Mouse (Mus musculus) midbrain, embryonic 15.5 days (tissue): ENCODE results near the gene Retreg1. TPM values are rescaled to one million over a fixed set of nuclear protein-coding genes. Genes with fewer than 3 reads are reported as not detected.

Experiments used
- ATAC-seq: fragments of 200-750 bp; cut with Nextera tagmentation; replicated peaks from 2 replicates; pipeline ENCODE4 v1.8.0; 2017; ENCODE audit warnings: moderate TSS enrichment
- H3K27ac ChIP-seq: fragments of 300-500 bp; sonication (generic); 2 replicates; pipeline ENCODE4 v1.5.1; 2015; ENCODE audit warnings: mild to moderate bottlenecking, inconsistent platforms
- H3K27me3 ChIP-seq: fragments of 300-500 bp; sonication (generic); replicated peaks from 2 replicates; pipeline ENCODE4 v1.6.1; 2015; ENCODE audit warnings: inconsistent platforms
- H3K36me3 ChIP-seq: fragments of 300-500 bp; sonication (generic); replicated peaks from 2 replicates; pipeline ENCODE4 v1.6.1; 2015; ENCODE audit warnings: inconsistent platforms
- H3K4me1 ChIP-seq: fragments of 300-500 bp; sonication (generic); 2 replicates; pipeline ENCODE4 v1.6.1; 2015; ENCODE audit warnings: inconsistent platforms
- H3K4me2 ChIP-seq: fragments of 300-500 bp; sonication (generic); 2 replicates; pipeline ENCODE4 v1.6.1; 2015; ENCODE audit warnings: inconsistent platforms, mild to moderate bottlenecking, moderate library complexity
- H3K4me3 ChIP-seq: fragments of 300-500 bp; sonication (generic); 2 replicates; pipeline ENCODE4 v1.5.1; 2015; ENCODE audit warnings: mild to moderate bottlenecking, inconsistent platforms
- H3K9ac ChIP-seq: fragments of 300-500 bp; sonication (generic); 2 replicates; pipeline ENCODE4 v1.6.1; 2015; ENCODE audit warnings: mild to moderate bottlenecking, inconsistent platforms
- H3K9me3 ChIP-seq: fragments of 300-500 bp; sonication (generic); 2 replicates; pipeline ENCODE4 v1.6.1; 2016; ENCODE audit warnings: inconsistent platforms
- WGBS: fragments of 180-500 bp; shearing (Covaris S2); methylation state at CpG from one replicate; pipeline ENCODE4 v1.1.7; 2015; ENCODE audit warnings: mixed read lengths; 5-methylcytosine and 5-hydroxymethylcytosine counted together
- polyA plus RNA-seq: library from polyadenylated mRNA; unstranded; fragments of >200 nt; fragmentation: Nextera tagmentation; extraction: Ambion mirVana; gene quantifications from 2 replicates; pipeline ENCODE4 v1.2.1, GENCODE M21; 2015

Retreg1 gene
- polyA plus RNA-seq, 1 experiment from 2014 or later = 12.6 TPM

- WGBS = 92% methylated on average over 4 of the region's 4 CpGs
These were observed 71.2 kb downstream of the Retreg1 start for GRCm38 (mm10) chr15:25914160-25914559.

GRCm38 (mm10) chr15:25915013-25915412 is 72.0 kb downstream of the Retreg1 start:
- no peak overlapping the region for H3K9ac ChIP-seq
- H3K27ac ChIP-seq = 0 out of 2 replicates have a peak overlapping the region, but pooled peaks have one; percentile 33
- ATAC-seq = no peak
- H3K4me3 ChIP-seq = no peak overlapping the region
- peaks cover 20% of the 10 kb centered on the region for H3K4me1 ChIP-seq
- H3K27me3 ChIP-seq = no peaks in the 10 kb centered on the region
- H3K9me3 ChIP-seq = no peaks in the 10 kb centered on the region
- no peak overlapping the region for H3K4me2 ChIP-seq
- H3K36me3 ChIP-seq = no peaks in the 10 kb centered on the region
- WGBS = 50% methylated on average over 10 of the region's 10 CpGs

More at GRCm38 (mm10) chr15:25914160-25914559, 71.2 kb downstream of the Retreg1 start:
- Histone ChIP-seq H3K9ac (no peak overlapping the region), H3K36me3 (no peaks in the 10 kb centered on the region), H3K27ac (no peak overlapping the region), H3K9me3 (no peaks in the 10 kb centered on the region), H3K4me1 (peaks cover 20% of the 10 kb centered on the region), H3K4me3 (no peak overlapping the region), H3K27me3 (no peaks in the 10 kb centered on the region), H3K4me2 (no peak overlapping the region)
- no peak for ATAC-seq

GRCm38 (mm10) chr15:25915574-25916205 is 72.7 kb downstream of the Retreg1 start:
- Histone ChIP-seq H3K36me3 (no peaks in the 10 kb centered on the region), H3K9me3 (no peaks in the 10 kb centered on the region)

GRCm38 (mm10) chr15:25916252-25916651 is 73.3 kb downstream of the Retreg1 start:
- peaks cover 13% of the 10 kb centered on the region for H3K4me1 ChIP-seq
- no peaks in the 10 kb centered on the region for H3K36me3 ChIP-seq
- no peak overlapping the region for H3K9ac ChIP-seq
- no peaks in the 10 kb centered on the region for H3K27me3 ChIP-seq
- ATAC-seq = peak; percentile 18; the same call in 1 of the 2 replicates
- no peaks in the 10 kb centered on the region for H3K9me3 ChIP-seq
- 57% methylated on average over 2 of the region's 2 CpGs for WGBS
- no peak overlapping the region for H3K4me2 ChIP-seq
- no peak overlapping the region for H3K4me3 ChIP-seq
- peak overlapping the region; percentile 33; the same call in 1 of the 2 replicates for H3K27ac ChIP-seq

More at GRCm38 (mm10) chr15:25915574-25916205, 72.7 kb downstream of the Retreg1 start:
- Histone ChIP-seq H3K9ac (no peak overlapping the region), H3K4me3 (no peak overlapping the region), H3K27me3 (no peaks in the 10 kb centered on the region), H3K4me2 (no peak overlapping the region), H3K27ac (peak overlapping the region; percentile 33), H3K4me1 (peaks cover 14% of the 10 kb centered on the region)
- WGBS = 35% methylated on average over 11 of the region's 11 CpGs
- ATAC-seq = peak; percentile 67

- H3K4me3 ChIP-seq = no peak overlapping the region
- WGBS = 96% methylated on average over 7 of the region's 7 CpGs
- no peaks in the 10 kb centered on the region for H3K9me3 ChIP-seq
- H3K27me3 ChIP-seq = no peaks in the 10 kb centered on the region
- H3K9ac ChIP-seq = no peak overlapping the region
- no peaks in the 10 kb centered on the region for H3K36me3 ChIP-seq
- no peak overlapping the region for H3K4me2 ChIP-seq
- H3K27ac ChIP-seq = no peak overlapping the region
- peaks cover 13% of the 10 kb centered on the region for H3K4me1 ChIP-seq
- ATAC-seq = no peak
These were observed 75.7 kb downstream of the Retreg1 start for GRCm38 (mm10) chr15:25918641-25919040.

- Histone ChIP-seq H3K36me3 (no peaks in the 10 kb centered on the region), H3K4me3 (no peak overlapping the region), H3K4me1 (peaks cover 12% of the 10 kb centered on the region), H3K27ac (no peak overlapping the region), H3K9me3 (no peaks in the 10 kb centered on the region), H3K27me3 (no peaks in the 10 kb centered on the region), H3K4me2 (no peak overlapping the region), H3K9ac (no peak overlapping the region)
- ATAC-seq = no peak
- 81% methylated on average over 4 of the region's 4 CpGs for WGBS
These were observed 77.0 kb downstream of the Retreg1 start for GRCm38 (mm10) chr15:25919995-25920394.

GRCm38 (mm10) chr15:25920886-25921285 is 77.9 kb downstream of the Retreg1 start:
- Histone ChIP-seq H3K27me3 (no peaks in the 10 kb centered on the region), H3K4me3 (no peak overlapping the region), H3K4me2 (no peak overlapping the region), H3K36me3 (no peaks in the 10 kb centered on the region), H3K27ac (no peak overlapping the region), H3K9me3 (no peaks in the 10 kb centered on the region), H3K4me1 (peaks cover 3% of the 10 kb centered on the region), H3K9ac (no peak overlapping the region)
- no peak for ATAC-seq
- 95% methylated on average over 6 of the region's 6 CpGs for WGBS

GRCm38 (mm10) chr15:25922007-25922406 is 79.0 kb downstream of the Retreg1 start:
- Histone ChIP-seq H3K4me2 (no peak overlapping the region), H3K36me3 (no peaks in the 10 kb centered on the region), H3K4me1 (no peaks in the 10 kb centered on the region), H3K27me3 (no peaks in the 10 kb centered on the region), H3K9ac (no peak overlapping the region), H3K4me3 (no peak overlapping the region), H3K9me3 (no peaks in the 10 kb centered on the region), H3K27ac (no peak overlapping the region)
- no peak for ATAC-seq
- 81% methylated on average over 2 of the region's 2 CpGs for WGBS

- no peak overlapping the region for H3K27ac ChIP-seq
- no peak overlapping the region for H3K4me3 ChIP-seq
- 80% methylated on average over 8 of the region's 8 CpGs for WGBS
- H3K9me3 ChIP-seq = no peaks in the 10 kb centered on the region
- no peaks in the 10 kb centered on the region for H3K36me3 ChIP-seq
- H3K9ac ChIP-seq = no peak overlapping the region
- no peak for ATAC-seq
- no peaks in the 10 kb centered on the region for H3K27me3 ChIP-seq
- no peaks in the 10 kb centered on the region for H3K4me1 ChIP-seq
- no peak overlapping the region for H3K4me2 ChIP-seq
These were observed 80.9 kb downstream of the Retreg1 start for GRCm38 (mm10) chr15:25923916-25924315.

- H3K36me3 ChIP-seq = no peaks in the 10 kb centered on the region
- H3K4me2 ChIP-seq = no peak overlapping the region
- no peak overlapping the region for H3K9ac ChIP-seq
- no peak overlapping the region for H3K4me3 ChIP-seq
- over 99% methylated on average over 4 of the region's 4 CpGs for WGBS
- no peaks in the 10 kb centered on the region for H3K4me1 ChIP-seq
- no peak overlapping the region for H3K27ac ChIP-seq
- no peak for ATAC-seq
- H3K9me3 ChIP-seq = no peaks in the 10 kb centered on the region
- no peaks in the 10 kb centered on the region for H3K27me3 ChIP-seq
These were observed 83.2 kb downstream of the Retreg1 start for GRCm38 (mm10) chr15:25926171-25926570.

GRCm38 (mm10) chr15:25927106-25927505 is 84.1 kb downstream of the Retreg1 start:
- Histone ChIP-seq H3K4me2 (no peak overlapping the region), H3K9me3 (no peaks in the 10 kb centered on the region), H3K27me3 (no peaks in the 10 kb centered on the region), H3K36me3 (no peaks in the 10 kb centered on the region), H3K9ac (no peak overlapping the region), H3K27ac (no peak overlapping the region), H3K4me1 (no peaks in the 10 kb centered on the region), H3K4me3 (no peak overlapping the region)
- WGBS = 94% methylated on average over 14 of the region's 14 CpGs
- no peak for ATAC-seq

- Histone ChIP-seq H3K9ac (no peak overlapping the region), H3K4me3 (no peak overlapping the region), H3K9me3 (no peaks in the 10 kb centered on the region), H3K4me1 (no peaks in the 10 kb centered on the region), H3K27me3 (no peaks in the 10 kb centered on the region), H3K4me2 (no peak overlapping the region), H3K27ac (no peak overlapping the region), H3K36me3 (no peaks in the 10 kb centered on the region)
- no peak for ATAC-seq
- WGBS = 91% methylated on average over 8 of the region's 8 CpGs
These were observed 85.0 kb downstream of the Retreg1 start for GRCm38 (mm10) chr15:25928001-25928400.

GRCm38 (mm10) chr15:25928831-25929230 is 85.9 kb downstream of the Retreg1 start:
- H3K9me3 ChIP-seq = no peaks in the 10 kb centered on the region
- H3K4me3 ChIP-seq = no peak overlapping the region
- no peak overlapping the region for H3K9ac ChIP-seq
- no peak for ATAC-seq
- H3K27me3 ChIP-seq = no peaks in the 10 kb centered on the region
- 66% methylated on average over 5 of the region's 5 CpGs for WGBS
- H3K4me1 ChIP-seq = no peaks in the 10 kb centered on the region
- H3K36me3 ChIP-seq = no peaks in the 10 kb centered on the region
- H3K27ac ChIP-seq = no peak overlapping the region
- no peak overlapping the region for H3K4me2 ChIP-seq
